Mouse (Mus musculus) embryonic fibroblast, embryonic 13.5 days (primary cell): ENCODE results near the gene Vezt.

Source experiments
- CTCF ChIP-seq: IDR thresholded peaks from 2 replicates; pipeline ENCODE4 v1.5.1; 2011; ENCODE audit warnings: mild to moderate bottlenecking, control low read depth, low read length, moderate library complexity, borderline replicate concordance; ENCODE audit not compliant: insufficient read depth
- POLR2A ChIP-seq: IDR thresholded peaks from 2 replicates; pipeline ENCODE4 v1.6.1; 2011; ENCODE audit warnings: low read depth, mild to moderate bottlenecking, control low read depth, low read length, moderate library complexity

DNA sequence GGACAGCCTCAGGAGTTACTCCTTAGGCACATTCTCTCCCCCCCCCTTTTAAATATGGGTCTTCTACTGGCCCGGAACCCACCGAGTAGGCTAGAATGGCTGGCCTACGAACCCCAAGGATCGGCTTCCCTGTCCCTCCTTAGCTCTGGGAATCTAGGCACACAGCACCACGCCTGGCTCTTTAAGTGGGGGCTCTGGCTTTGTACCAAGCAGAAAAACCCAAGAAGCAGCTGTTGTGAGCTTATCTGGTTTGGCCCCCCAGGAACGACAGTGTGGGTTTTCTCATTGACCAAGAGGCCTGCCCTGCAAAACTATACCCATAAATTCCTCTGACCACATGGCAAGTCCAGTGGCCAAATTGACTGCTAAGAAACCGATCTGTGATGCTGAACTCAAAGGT lies 82.1 kb downstream of the Vezt start:
- no peak for TF ChIP-seq CTCF
- TF ChIP-seq POLR2A, result no peak
